Mouse (Mus musculus): Measurements from ENCODE around the gene Arhgap24.

The Arhgap24 gene

DNA sequence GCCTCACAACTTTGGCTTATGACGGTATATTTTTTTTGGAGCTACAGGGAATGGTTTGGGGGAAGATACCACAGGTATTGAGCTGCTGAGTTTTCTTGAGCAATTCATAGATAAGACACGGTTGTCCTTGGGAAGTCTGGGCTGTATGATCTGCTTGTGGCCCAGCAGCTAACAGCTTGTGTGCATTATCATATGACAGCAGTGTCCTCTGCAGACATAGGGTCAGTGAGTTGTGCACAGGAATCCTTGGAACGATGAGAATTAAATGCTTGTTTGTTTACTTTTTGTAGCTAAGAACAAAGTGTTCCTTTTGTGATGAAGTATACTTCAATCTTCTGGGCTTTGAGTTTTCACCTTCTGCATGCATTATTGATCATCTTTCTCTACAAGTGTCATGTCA, 21.9 kb downstream of the Arhgap24 start:
- no peak for DNase-seq

DNA sequence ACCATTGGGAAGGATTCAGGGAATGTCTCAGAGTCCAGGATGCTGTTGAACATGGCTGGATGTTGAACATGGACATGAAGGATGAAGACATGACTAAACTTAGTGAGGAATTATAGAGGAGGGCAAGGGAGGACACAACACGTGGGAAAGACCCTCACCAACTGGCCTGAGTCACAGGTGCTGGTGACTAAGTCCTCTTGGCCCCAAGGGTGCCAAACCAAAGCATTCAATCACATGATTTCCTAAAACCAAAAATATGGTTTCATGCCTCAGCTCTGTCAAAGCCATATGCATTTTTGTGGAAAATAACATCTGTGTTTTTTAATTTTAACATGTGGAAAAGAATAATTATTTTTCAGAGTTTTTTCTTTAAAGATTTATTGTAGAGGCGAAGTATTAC, 22.7 kb downstream of the Arhgap24 start:
- DNase-seq: no peak

DNA sequence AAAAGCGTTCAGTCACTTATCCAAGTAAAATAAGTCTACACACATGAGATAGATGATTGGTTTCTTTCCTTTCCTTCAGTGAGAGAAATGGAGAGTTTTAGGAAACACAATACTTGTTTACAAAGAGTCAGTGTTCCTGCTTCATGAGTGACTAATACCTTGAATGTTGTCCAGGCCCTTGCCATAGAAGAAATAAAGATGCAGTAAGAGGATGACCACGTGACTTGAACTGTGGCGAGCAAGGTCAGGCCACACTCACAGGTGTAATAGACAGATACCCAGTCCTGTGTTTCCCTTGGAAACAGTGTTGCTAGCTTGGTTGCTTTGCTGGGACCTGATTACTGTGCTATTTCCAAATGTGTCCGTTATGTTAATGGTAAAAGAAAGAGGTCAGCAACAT, 23.4 kb downstream of the Arhgap24 start:
- no peak for DNase-seq

DNA sequence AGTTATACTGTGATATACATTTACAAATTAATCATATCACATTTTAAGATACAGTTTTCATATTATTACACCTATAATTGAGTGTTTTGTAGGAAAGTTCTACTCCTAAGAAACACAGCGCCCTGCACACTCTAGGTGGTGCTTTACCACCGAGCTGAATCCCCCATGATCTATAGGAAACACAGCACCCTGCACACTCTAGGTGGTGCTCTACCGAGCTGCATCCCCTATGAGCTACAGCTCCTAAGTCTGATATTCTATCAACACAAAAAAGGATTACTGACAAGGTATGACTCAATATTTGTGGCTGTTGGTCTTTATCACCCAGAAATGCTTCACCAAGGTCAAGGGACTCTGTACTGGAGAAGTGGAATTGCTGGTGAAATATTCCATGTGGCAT, 27.0 kb downstream of the Arhgap24 start:
- DNase-seq: no peak

DNA sequence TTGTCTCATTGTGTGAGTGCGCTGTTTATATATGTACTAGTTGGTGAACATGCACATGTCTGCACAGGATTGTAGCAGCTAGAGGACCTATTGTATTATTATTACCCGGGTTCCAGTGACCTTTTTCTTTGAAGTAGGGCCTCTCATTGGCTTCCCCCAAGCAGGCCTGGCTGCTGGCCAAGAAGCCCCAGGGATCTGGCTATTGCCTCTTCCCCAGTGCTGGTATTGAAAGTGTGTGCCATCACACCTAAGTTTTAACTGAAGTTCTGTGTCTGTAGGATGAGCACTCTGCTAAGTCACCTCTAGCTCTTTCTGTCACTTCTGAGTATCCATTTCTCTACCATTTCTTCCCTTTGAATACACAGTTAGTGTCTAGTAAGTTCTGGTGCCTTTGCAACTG, 28.2 kb downstream of the Arhgap24 start:
- DNase-seq: no peak

DNA sequence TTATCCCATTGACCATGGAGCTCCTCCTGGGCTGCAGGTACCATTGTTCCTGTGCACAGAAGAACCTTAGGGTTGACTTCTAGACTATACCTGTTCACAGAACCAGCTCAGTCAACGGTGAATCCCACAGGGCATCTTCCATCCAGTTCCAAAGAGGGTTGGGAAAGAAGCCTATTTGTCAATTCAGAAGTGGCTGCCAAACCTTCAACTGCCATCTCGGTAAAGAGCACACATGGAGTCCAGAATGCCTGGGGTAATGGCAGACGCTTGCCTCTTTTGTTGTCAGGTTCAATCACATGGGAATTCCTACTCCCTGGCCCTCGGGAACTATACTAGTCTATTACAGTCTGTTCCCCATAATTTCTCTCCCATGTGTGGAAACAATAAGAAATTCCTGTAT, 30.5 kb downstream of the Arhgap24 start:
- DNase-seq: no peak

DNA sequence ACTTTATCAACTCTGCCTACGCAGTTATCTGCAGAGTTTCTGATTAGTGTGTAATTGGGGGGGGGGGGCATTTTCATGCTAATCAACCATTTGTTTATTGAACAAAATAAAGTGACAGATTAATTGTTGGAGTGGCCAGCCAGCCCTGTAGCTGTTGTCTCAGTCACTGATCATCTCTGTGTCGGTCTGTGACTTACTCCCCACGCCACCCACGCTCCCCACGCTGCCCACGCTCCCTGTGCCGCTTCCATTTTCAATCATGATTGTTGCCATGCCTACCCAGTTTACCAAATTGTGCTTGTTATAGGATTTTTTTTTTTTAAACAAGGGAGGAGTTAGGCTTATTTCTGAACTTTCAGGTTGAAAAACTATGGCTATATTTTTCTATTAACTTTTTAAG, 34.3 kb downstream of the Arhgap24 start:
- no peak for DNase-seq

DNA sequence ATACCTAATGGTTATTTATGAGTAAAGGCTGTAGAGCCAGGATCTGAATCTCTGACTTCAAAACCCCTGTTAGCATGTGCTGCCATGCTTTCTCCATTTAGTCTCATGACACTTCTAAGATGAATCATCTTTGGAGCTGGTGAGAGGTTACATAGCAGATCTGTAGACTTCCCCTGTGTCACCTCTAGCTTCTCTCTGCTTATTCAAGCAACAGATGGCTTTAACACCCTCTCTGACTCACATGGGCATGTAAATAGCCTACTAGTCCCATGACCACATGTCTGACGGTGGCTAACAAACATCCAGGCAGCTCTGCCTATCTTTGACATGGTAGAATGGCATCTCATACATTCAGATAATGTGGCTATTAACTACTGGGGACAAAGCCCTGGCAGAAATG, 39.3 kb downstream of the Arhgap24 start:
- no peak for DNase-seq

DNA sequence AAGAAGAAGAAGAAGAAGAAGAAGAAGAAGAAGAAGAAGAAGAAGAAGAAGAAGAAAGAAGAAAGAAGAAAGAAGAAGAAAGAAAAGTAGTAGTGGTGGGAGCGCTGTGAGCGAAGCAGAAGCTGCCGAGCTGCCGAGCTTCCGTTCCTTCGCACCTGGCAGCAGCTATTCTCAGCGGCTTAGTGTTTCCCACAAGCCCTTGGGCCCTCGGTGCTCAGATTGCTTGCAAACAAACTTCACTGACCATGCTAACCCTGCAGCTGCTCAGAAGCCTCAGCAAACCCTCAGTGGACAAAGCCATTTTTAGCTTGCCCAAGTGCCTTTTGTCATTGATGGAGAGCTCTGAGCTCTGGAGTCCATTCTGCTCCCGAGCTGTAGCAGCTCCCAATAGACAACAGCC, 54.1 kb downstream of the Arhgap24 start:
- no peak for DNase-seq

DNA sequence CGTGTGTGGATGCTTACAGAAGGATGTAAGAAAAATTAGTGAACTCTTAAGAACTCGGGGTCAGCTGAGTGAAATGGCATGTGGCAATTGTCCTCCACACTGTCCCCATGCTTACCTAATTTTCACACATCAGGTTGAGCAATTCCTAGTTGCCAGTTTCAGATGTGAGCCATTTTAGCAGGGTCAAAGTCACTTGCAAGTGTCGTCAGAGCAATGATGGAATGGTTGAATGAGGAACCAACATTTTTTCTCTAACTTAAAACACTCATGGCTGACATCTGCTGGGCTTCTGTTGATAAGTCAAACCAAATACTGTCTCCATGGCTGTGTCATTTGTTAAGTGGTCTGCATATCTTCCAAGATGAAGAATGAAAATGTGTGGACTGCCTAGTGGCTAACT, 56.6 kb downstream of the Arhgap24 start:
- no peak for DNase-seq

DNA sequence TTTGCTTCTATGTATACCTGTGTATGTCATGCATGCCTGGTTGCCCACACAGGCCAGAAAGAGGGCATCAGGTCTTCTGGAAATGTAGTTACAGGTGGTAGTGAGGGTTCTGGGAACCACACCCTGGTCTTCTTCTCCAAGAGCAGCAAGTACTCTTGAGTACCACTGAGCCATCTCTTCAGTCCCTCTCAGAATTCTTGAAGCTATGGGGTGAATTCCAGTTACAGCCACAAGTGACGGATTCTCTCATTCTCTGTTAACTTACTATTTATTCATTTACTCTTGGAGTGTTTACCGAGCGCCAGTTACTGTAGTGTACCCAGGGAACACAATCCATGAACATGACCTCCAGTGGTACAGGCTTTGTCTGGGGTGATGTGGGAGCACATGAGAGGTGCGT, 65.1 kb downstream of the Arhgap24 start:
- no peak for DNase-seq

DNA sequence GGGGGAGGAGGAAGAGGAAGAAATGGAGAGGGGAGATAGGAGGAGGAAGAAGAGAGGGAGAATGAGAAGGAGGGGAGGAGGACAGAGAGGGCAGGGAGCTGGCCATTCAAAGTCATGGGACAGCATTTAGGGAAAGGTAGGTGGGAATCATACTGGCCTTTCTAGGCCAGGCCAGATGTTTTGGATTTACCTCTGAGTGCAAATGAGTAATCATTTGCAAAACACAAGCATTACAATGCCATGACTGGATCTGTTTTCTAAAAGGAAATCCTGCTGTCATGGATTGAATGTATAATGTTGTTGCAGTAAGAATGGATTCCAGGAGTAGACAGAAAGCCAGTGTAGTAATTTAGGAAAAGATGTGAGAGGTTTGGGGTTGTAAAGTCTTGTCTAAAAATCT, 66.6 kb downstream of the Arhgap24 start:
- no peak for DNase-seq

DNA sequence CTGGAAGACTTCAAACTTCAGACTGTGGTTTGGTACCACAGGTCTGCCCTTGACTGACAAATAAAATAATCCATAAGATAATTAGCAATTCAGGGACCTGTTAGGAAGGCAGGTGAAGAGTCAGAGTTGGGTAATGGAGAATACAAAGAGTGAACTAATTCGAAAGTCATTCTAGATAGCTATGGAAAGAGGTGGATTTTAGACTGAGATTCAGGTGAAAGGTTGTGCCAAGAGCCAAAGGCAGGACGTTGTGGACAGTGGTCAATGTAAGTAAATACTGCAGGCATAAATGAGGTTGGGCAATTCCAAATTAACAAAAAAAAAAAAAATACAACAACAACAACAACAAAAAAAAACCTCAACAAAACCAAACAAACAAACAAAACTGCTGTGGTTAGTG, 67.2 kb downstream of the Arhgap24 start:
- no peak for DNase-seq

DNA sequence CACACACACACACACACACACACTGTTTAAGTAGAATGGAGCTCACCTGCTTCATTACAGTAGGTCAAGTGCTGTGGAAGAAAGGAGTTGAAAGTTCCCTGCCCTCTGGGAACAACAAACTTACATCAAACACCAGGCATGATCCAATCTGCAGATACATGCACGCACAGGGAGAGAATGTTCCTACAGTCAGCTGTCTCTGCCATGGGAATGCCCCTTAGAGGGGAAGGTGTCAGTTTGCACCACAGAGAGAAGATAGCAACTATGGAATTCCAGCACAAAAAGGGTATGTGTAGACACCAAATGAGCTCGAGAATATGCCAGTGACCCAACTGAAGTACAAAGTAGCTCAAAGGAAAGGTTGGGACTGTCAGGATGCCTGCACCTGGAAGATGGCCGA, 69.0 kb downstream of the Arhgap24 start:
- DNase-seq: no peak

DNA sequence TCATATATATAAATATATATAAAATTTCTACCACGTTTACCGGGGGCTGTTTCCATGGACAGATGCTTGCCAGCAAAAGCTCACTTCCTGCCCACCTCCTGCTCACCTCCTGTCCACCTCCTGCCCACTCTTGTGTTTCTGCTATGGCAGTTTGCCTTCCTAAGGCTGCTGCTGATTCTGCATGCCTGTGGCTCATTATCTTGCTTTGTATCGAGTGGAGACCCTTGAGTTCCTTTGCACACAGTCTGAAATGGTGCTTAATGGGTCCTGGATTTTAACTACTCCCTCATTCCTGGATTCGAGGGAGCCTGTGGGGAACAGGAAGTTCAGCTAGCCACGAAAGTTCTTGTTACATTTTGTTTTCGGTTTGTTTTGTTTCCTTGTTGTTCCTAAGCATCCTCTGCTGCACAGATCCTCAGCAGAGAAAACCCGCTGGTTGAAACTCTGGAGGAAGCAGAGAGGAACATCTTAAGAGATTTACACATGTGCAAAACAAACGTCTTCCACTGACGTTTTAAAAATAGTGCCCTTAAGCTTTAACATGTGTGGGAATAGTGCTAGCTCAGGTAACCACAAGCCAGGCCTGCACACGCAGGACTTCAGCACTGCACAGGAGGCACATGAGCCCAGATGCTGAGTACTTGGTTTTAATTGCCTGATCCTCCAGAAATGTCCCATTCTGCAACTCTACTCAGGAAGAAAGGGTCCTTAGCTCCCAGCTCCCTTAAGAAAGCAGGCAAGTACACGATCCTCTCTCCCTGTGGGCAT, 69.9 kb downstream of the Arhgap24 start:
- no peak for DNase-seq

DNA sequence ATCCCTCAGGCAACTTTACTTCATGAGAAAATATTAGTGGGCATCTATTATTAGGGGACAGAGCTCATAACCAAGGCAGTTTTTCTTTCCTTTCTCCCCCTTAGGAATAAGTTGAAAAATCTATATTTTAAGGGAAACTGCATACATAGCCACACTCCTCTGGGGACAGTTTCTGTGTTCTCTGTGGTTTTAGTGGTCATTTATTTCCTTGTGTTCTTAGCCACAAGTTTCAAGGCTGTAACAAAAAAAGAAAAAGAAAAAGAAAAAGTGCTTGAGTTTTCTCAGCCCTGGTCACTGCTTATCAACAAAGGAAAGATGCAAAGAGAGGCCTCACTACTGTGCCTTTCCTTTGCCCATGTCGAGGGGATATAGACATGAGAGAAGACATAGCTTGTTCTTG, 71.3 kb downstream of the Arhgap24 start:
- DNase-seq: no peak

DNA sequence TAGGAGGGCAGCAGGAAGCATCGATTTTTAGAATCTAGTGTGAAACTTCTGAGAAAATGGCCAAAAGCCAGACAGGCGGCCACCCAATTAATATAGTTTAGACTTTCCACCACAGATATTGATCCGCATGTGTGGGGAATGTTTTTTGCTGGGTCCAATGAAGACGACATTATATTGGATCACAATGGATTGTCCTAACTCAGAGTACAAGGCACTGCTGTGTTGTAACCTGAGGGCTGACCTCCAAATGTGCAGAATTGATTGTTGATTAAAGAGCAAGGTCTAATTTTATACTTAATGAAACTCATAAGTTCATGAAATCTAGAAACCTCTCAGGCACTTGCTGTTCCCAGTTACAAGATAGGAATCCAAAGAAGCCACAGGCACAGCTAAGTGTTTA, 74.8 kb downstream of the Arhgap24 start:
- no peak for DNase-seq

DNA sequence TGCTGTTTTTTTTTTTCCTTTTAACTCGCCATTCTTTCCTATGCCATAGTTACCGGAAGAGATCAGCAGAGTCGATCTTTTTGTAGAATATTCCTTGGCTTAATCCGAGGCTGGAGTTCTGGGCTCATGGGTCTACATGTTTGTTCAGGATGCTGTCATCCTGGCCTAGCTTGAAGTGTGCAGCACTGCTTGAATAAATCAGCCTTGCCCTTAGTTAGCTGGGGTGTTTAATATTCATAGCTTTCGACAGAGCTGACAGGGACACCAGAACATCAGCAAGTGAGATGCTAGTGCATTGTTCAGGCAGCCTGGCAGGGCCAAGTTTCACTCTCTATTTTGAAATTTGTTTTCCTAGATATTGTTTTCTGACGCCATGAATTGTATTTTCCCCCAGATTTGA, 79.1 kb downstream of the Arhgap24 start:
- no peak for DNase-seq

DNA sequence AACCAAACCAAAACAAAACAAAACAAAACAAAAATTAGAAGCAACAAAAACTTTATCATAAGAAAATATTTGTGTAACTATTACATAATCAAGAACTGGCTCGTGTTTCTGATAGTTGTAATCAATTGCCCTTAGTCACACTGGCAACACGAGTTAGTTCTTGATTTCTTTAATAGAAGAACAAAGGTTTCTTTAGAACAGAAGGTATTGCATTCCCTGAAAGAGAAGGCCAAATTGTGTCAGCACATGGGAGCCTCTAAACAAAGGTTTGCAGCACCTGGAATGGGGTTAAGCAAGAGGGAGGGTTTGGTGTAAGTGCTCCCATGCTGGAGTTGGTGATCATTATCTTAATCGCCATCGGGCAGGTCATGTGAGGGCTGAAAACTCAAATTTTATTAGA, 82.8 kb downstream of the Arhgap24 start:
- DNase-seq: no peak

DNA sequence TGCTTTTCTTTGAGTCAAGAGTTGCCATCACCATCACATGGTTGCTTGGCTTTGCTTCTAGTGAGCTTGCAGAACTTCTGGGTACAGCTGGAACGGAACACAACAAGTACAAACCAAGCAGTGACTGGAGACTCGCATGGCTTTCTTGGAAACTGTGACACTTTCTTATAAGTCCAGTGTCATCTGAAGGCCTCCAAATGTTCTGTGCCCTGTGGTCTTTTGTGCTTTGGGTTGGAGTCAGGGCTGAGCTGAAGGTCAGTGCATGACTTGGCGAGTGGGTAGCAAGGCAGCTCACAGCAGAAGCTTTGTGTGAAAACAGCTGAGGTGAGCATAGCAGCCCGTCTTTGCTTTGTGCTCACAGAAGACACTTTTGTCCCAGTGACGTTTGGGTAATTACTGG, 87.6 kb downstream of the Arhgap24 start:
- no peak for DNase-seq

DNA sequence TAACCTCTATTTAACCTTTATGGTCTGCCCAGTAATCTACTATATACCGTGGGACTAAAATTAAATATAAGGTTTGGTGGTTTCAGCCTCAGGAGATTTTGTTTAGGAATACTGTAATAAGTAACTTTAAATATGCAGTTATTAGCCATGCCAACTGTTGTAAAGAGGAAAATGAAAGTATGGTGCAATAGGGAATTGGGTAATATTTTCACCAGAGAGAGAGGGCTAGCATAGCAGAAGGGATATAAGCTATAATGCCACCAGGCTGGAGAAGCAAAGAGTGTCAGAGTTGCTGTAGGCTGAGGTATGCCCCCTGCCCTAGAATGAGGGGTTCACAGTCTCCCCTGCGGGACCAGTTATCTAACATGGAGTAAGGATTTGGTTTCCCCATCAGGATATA, 90.3 kb downstream of the Arhgap24 start:
- DNase-seq: no peak

DNA sequence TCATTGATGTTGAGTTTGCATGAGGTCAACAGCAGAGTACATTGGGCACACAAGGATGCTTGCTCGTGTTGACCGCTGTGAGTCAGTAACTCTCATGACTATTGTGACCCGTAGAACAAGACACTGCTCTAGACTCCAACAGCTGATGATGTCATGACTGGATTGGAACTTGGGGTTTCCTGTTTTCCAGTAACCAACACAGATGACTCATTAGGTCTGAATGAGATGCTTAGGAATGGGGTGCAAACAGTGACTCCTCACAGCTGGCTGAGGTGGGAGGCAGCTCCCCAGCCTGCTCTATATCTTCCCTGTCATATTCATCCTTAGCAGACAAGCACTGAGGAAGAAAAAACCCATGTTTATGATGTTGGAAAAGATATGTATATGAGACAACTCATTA, 95.6 kb downstream of the Arhgap24 start:
- DNase-seq: no peak

DNA sequence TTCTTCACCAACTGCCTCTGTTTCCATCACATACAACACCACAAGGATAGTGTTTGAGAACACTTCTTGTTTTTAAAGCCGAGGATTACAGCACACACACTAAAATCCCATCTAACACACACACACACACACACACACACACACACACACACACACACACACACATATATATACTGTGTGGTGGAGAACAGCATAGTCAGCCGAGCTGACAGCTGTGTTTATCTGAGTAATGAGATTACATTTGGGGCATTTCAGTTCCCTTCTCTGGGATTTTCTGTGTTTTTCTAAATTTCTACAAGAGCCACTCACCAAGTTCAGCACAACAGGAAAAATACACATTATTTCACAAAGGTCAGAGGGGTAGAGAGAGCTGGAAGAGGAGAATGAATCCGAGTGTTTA, 96.5 kb downstream of the Arhgap24 start:
- no peak for DNase-seq

DNA sequence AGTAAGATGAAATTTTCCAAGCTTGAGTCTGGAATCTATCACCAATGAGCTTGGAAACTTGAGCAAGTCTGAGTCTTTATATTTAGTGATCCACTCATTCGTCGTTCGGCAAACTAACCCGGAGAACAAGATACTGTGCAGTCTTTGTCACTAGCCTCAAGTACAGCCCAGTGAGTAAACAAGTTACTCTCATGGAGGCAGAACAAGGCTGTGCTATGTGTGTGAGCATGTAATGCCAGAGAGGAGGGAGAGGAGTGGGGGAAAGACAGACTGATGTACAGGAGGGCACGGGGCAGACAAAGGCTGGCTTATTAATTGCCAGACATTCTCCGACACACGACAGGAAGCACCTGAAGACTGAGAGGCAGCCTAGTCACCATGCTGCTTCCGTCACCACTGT, 97.2 kb downstream of the Arhgap24 start:
- DNase-seq: no peak

DNA sequence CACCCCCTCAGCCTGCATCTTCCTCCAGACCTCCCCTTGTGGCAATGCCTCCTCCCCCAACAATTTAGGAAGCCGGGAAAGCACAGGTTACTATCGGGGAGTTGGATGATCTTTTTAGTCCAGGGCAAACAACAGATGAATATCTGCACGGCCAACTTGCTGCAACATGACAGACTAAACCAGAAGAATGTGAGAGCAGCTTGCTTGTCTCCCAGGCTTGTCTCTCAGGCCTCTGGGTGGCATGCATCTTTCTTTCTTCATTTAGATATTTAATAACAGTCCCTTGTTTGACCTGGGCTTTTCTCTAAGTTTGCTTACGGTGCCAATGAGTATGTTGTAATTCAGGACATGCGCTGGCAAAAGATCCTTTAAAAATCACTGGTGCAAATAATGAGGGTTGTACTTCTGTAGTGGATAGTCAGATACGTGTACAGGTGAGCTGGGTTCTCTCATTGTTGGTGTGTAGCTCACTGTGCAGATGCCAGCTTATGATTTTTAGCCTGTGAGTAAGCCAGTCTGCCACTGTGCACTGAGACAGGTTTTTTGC, 101.7 kb downstream of the Arhgap24 start:
- DNase-seq: no peak

Data from layer of hippocampus, adult 9-11 months (tissue).